Mouse (Mus musculus) neural tube, embryonic 13.5 days (tissue): Measurements from ENCODE around the gene Dlgap4. TPM values are rescaled to one million over a fixed set of nuclear protein-coding genes. Genes with fewer than 3 reads are reported as not detected.

Source experiments
- ATAC-seq: fragments of 200-750 bp; cut with Nextera tagmentation; 2 replicates; pipeline ENCODE4 v1.8.0; 2017; ENCODE audit warnings: low read depth, mild to moderate bottlenecking, moderate TSS enrichment, moderate library complexity
- H3K27ac ChIP-seq: fragments of 300-500 bp; sonication (generic); replicated peaks from 2 replicates; pipeline ENCODE4 v1.5.1; 2015; ENCODE audit warnings: moderate library complexity, mild to moderate bottlenecking, inconsistent platforms
- H3K27me3 ChIP-seq: fragments of 300-500 bp; sonication (generic); 2 replicates; pipeline ENCODE4 v1.6.1; 2015; ENCODE audit warnings: mild to moderate bottlenecking, inconsistent platforms
- H3K36me3 ChIP-seq: fragments of 300-500 bp; sonication (generic); 2 replicates; pipeline ENCODE4 v1.6.1; 2015; ENCODE audit warnings: mild to moderate bottlenecking, inconsistent platforms
- H3K4me1 ChIP-seq: fragments of 300-500 bp; sonication (generic); replicated peaks from 2 replicates; pipeline ENCODE4 v1.6.1; 2015; ENCODE audit warnings: inconsistent platforms
- H3K4me2 ChIP-seq: fragments of 300-500 bp; sonication (generic); 2 replicates; pipeline ENCODE4 v1.6.1; 2015; ENCODE audit warnings: inconsistent platforms, mild to moderate bottlenecking, moderate library complexity
- H3K4me3 ChIP-seq: fragments of 300-500 bp; sonication (generic); 2 replicates; pipeline ENCODE4 v1.5.1; 2015; ENCODE audit warnings: mild to moderate bottlenecking, inconsistent platforms
- H3K9ac ChIP-seq: fragments of 300-500 bp; sonication (generic); 2 replicates; pipeline ENCODE4 v1.6.1; 2015; ENCODE audit warnings: moderate library complexity, mild to moderate bottlenecking, inconsistent platforms
- H3K9me3 ChIP-seq: fragments of 300-500 bp; sonication (generic); 2 replicates; pipeline ENCODE4 v1.6.1; 2016; ENCODE audit warnings: inconsistent platforms
- WGBS: fragments of 180-500 bp; shearing (Covaris S2); methylation state at CpG from one replicate; pipeline ENCODE4 v1.1.7; 2015; 5-methylcytosine and 5-hydroxymethylcytosine counted together
- polyA plus RNA-seq: library from polyadenylated mRNA; unstranded; fragments of >200 nt; fragmentation: Nextera tagmentation; extraction: Ambion mirVana; gene quantifications from 2 replicates; pipeline ENCODE4 v1.2.1, GENCODE M21; 2015

Gene Dlgap4
- polyA plus RNA-seq, 1 experiment from 2014 or later, result 201 TPM

DNA sequence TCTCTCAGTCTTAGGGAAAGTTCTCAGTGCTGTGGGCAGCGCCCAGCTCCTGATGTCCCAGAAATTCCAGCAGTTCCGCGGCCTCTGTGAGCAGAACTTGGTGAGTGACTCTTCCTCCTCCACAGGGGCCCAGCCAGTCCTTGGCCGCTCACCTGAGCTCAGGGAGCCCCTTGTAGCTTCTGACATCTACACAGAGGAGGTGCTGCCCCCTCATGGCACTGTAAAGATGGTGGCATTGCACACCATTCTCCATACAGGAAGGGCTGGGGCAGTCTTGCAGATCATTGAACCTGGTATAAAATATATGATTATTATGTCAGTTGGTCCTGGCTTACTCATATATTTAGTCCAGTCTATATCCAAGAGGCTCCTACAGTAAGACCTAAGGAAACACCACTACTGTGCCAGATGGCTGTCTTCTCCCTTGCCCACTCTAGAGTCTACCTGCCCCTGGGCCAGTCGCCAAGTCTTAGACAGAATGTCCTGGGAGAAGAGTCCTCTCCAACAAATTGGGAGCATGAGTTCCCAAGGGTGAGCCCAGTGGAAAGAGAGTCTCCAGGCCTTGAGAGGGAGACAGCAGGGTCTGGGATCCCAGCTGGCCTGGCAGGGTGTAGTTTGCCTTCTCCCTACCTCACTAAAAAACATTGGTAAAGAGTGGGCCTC lies 147.5 kb downstream of the Dlgap4 start:
- 0 out of 2 replicates have a peak overlapping the region, but pooled peaks have one; percentile 69 for H3K27ac ChIP-seq
- peaks cover 91% of the 10 kb centered on the region for H3K36me3 ChIP-seq
- H3K4me1 ChIP-seq, result peaks cover 10% of the 10 kb centered on the region
- ATAC-seq, result no peak
- WGBS, result 95% methylated on average over 5 of the region's 5 CpGs
- H3K9ac ChIP-seq, result no peak overlapping the region
- H3K9me3 ChIP-seq, result peaks cover 7% of the 10 kb centered on the region; the same call in 1 of the 2 replicates
- H3K4me3 ChIP-seq, result no peak overlapping the region
- H3K27me3 ChIP-seq, result no peaks in the 10 kb centered on the region
- no peak overlapping the region for H3K4me2 ChIP-seq

DNA sequence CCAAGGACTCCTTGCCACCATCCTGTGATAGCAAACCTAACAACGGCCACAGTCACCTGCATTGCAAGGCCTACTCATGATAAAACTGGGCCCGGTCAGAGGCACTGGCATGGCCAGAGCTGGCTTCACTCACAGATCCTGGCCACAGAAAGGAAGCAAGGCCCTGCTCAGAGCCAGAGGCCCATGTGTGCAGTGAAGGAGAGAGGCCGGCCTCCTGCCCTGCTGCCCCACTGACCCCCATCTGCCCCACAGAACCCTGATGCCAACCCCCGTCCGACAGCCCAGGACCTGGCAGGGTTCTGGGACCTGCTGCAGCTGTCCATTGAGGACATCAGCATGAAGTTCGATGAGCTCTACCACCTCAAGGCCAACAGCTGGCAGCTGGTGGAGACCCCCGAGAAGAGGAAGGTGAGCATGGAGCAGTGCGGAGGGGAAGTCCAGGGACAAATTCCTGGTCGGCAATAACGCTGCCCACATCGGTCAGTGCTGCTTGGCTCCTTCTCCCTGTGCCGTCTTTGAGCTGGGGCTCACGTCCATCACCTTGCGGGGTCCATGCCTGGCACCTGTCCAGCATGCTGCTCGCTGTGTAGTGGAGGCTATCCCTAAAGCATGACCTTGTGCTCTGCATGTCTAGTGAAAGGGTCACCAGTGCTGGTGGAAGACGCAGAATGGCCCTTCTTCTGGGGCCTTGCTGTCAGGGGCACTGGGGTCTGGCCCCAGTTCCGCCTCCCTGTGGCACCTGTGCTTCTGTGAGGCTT lies 148.2 kb downstream of the Dlgap4 start:
- Histone ChIP-seq H3K27ac (peak overlapping the region; percentile 69), H3K36me3 (peaks cover 84% of the 10 kb centered on the region), H3K4me2 (no peak overlapping the region), H3K4me1 (peaks cover 12% of the 10 kb centered on the region), H3K9me3 (peaks cover 7% of the 10 kb centered on the region; the same call in 1 of the 2 replicates), H3K9ac (peak overlapping the region; percentile 41; the same call in 1 of the 2 replicates), H3K27me3 (no peaks in the 10 kb centered on the region), H3K4me3 (no peak overlapping the region)
- ATAC-seq, result no peak
- whole genome bisulfite sequencing, result 91% methylated on average over 17 of the region's 17 CpGs

DNA sequence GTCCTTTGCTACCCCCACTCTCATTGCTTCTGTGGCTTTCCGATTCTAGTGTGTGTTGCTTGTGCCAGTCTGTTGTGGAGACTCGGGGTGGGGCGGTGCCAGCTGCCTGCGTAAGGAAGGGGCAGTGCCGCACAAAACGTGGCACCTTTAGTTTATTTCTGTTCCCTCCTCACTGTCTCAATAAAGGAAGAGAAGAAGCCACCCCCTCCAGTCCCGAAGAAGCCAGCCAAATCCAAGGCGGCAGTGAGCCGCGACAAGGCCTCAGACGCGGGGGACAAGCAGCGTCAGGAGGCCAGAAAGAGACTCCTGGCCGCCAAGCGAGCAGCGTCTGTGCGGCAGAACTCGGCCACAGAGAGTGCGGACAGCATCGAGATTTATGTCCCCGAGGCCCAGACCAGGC lies 149.0 kb downstream of the Dlgap4 start:
- no peak for ATAC-seq
- H3K9me3 ChIP-seq, result peaks cover 7% of the 10 kb centered on the region; the same call in 1 of the 2 replicates
- H3K9ac ChIP-seq, result peak overlapping the region; percentile 41; the same call in 1 of the 2 replicates
- WGBS, result 61% methylated on average over 21 of the region's 21 CpGs
- no peaks in the 10 kb centered on the region for H3K27me3 ChIP-seq
- H3K36me3 ChIP-seq, result peaks cover 76% of the 10 kb centered on the region
- peak overlapping the region; percentile 69 for H3K27ac ChIP-seq
- H3K4me2 ChIP-seq, result no peak overlapping the region
- H3K4me1 ChIP-seq, result peaks cover 12% of the 10 kb centered on the region
- no peak overlapping the region for H3K4me3 ChIP-seq

DNA sequence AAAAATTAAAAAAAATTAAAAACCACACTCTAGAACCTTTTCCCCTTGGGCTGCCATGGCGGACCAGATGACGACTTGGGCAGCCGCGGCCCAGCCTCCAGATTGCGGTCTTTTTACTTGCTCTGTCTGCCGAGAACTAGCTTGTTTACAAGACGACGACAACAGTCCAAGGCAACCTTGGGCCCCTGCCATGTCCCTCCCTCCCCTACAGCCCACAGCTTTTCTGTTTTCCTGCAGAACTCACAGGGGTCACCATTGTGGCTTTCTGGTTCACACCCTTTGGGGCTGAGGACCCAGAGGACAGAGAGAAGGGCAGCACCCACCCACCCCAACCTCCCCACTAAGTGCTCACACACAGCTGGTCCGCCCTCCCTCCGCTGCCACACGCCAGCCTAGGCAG lies 149.6 kb downstream of the Dlgap4 start:
- H3K9me3 ChIP-seq, result peaks cover 3% of the 10 kb centered on the region; the same call in 1 of the 2 replicates
- no peak overlapping the region for H3K9ac ChIP-seq
- peak overlapping the region; percentile 69; the same call in 1 of the 2 replicates for H3K27ac ChIP-seq
- H3K4me1 ChIP-seq, result peaks cover 12% of the 10 kb centered on the region
- peaks cover 70% of the 10 kb centered on the region for H3K36me3 ChIP-seq
- ATAC-seq, result peak; percentile 27; the same call in 1 of the 2 replicates
- H3K4me2 ChIP-seq, result no peak overlapping the region
- no peak overlapping the region for H3K4me3 ChIP-seq
- 71% methylated on average over 11 of the region's 11 CpGs for WGBS
- H3K27me3 ChIP-seq, result no peaks in the 10 kb centered on the region

DNA sequence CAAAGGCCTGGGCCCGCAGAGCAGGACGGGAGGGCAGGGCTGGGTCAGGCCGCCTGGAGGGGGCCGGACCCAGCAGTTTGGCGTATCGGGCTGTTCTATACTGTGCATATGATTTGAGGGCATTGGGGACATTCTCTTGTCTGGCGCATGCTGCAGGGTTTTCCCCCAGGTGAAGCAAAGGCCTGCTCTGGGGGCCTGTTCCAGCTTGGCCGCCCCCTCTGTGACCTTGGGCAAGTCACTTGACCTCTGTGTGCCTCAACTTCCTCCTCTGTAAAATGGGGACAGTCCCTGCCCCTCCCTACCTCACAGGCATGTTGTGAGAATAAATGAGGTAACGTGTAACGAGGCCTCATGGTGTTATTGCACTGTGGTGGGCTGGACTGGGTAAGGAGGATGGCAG lies 150.5 kb downstream of the Dlgap4 start:
- peaks cover 60% of the 10 kb centered on the region for H3K36me3 ChIP-seq
- H3K4me1 ChIP-seq, result peaks cover 12% of the 10 kb centered on the region
- WGBS, result 92% methylated on average over 10 of the region's 10 CpGs
- ATAC-seq, result peak; percentile 43; the same call in 1 of the 2 replicates
- H3K4me2 ChIP-seq, result no peak overlapping the region
- no peak overlapping the region for H3K27ac ChIP-seq
- no peak overlapping the region for H3K9ac ChIP-seq
- no peaks in the 10 kb centered on the region for H3K27me3 ChIP-seq
- H3K4me3 ChIP-seq, result no peak overlapping the region
- H3K9me3 ChIP-seq, result no peaks in the 10 kb centered on the region

DNA sequence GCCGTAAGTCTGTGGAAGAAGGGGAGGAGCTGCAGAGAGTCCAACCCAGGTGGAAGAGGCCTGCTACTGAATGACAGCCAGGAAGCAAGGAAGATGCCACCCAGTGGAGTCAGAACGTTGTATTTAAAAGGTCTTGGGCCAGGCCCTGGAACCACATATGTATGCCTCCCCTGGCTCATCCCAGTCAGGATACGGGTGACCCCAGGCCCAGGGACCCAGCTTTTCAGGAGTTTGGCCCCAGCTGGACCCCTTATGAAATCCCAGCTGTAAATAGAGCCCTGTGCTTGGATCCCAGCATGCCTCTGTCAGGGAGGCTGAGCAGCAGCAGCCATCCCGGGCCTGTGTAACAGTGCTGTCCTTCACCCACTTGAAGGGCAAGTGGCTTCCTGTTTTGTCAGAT lies 151.2 kb downstream of the Dlgap4 start:
- no peaks in the 10 kb centered on the region for H3K27me3 ChIP-seq
- H3K36me3 ChIP-seq, result peaks cover 53% of the 10 kb centered on the region
- 69% methylated on average over 4 of the region's 4 CpGs for WGBS
- H3K4me2 ChIP-seq, result no peak overlapping the region
- no peaks in the 10 kb centered on the region for H3K9me3 ChIP-seq
- no peak for ATAC-seq
- H3K27ac ChIP-seq, result no peak overlapping the region
- H3K4me1 ChIP-seq, result peaks cover 12% of the 10 kb centered on the region
- no peak overlapping the region for H3K4me3 ChIP-seq
- 0 out of 2 replicates have a peak overlapping the region, but pooled peaks have one; percentile 17 for H3K9ac ChIP-seq

DNA sequence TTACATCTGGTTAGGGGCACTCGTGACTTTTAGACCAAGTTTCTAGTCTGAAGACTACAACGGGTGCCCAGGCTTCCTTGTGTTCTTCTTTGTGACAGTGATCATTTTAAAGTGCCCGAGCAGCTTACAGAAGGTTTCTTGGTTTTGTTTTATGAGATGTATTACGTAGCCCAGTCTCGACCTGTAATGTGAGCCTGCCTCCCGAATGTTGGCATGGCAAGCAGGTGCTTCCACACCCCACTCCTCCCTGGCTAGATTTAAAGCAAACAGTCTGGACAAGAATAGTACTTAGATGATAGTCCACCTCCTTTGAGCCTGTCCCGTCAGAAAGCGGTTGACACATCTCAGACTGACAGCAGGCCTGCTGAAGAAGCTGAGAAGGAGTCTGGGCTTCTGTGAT lies 152.1 kb downstream of the Dlgap4 start:
- ATAC-seq, result no peak
- Histone ChIP-seq H3K4me2 (no peak overlapping the region), H3K4me3 (no peak overlapping the region), H3K36me3 (peaks cover 45% of the 10 kb centered on the region), H3K27ac (no peak overlapping the region), H3K4me1 (peaks cover 12% of the 10 kb centered on the region), H3K9me3 (no peaks in the 10 kb centered on the region), H3K27me3 (no peaks in the 10 kb centered on the region), H3K9ac (no peak overlapping the region)
- WGBS, result 88% methylated on average over 8 of the region's 8 CpGs

DNA sequence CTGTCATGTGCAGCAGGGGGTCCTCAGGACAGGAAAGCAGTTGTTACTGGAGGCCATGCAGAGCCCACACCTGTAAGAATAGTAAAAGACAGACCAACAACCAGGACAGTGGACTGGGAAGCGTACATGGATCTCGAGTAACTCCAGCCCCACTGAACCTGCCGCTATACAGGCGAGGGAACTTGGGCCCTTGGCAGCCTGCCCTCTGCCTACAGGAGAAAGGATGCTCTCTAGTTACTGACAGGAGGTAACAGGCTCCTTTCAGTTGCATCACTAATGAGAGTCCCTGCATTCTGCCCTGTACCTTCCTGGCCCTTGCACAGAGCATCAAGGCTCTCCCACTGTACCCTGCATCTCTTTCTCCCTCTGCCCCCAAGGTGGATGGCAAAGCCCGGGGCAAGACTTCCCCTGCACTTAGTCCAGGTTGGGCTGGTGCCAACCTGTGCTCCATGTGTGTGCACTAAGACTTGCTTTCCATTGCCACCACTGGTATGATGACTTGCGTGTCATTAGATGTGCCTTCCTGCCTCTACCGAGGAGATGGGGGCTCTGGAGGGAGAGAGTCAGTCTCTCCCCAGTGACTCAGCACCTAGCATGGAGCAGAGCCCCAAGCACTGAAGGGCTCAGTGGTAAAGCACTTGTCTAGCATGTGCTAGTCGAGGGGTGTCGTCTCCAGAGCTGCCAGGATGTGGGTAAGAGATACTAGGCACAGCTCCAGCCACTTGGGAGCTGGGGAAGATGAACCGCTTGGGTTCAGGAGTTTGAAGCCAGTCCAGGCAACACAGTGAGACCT lies 152.9 kb downstream of the Dlgap4 start:
- H3K9ac ChIP-seq, result 0 out of 2 replicates have a peak overlapping the region, but pooled peaks have one; percentile 8
- ATAC-seq, result no peak
- peaks cover 12% of the 10 kb centered on the region for H3K4me1 ChIP-seq
- WGBS, result 81% methylated on average over 10 of the region's 10 CpGs
- H3K4me2 ChIP-seq, result no peak overlapping the region
- H3K4me3 ChIP-seq, result no peak overlapping the region
- H3K27me3 ChIP-seq, result no peaks in the 10 kb centered on the region
- H3K27ac ChIP-seq, result peak overlapping the region; percentile 59; the same call in 1 of the 2 replicates
- H3K9me3 ChIP-seq, result no peaks in the 10 kb centered on the region
- peaks cover 36% of the 10 kb centered on the region for H3K36me3 ChIP-seq

DNA sequence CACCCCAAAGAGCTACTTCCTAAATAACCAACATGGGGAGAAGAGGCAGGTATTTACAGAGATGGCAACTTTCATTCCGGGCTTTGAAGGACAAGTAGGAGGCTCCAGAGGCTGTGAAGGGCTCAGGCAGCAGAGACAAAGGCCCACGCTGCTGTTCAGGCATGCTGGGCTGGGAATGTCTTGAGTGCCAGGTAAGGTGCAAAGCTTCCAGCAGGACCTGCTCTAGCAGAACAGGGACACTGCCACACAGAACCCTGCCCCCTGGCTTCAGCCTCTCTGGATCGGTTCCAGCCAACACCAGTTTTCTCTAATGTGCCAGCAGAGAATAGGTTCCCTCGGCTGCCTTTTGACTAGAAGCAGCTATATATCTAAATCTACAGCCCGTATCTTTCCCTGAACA lies 153.6 kb downstream of the Dlgap4 start:
- Histone ChIP-seq H3K27me3 (no peaks in the 10 kb centered on the region), H3K36me3 (peaks cover 30% of the 10 kb centered on the region), H3K4me3 (no peak overlapping the region), H3K27ac (peak overlapping the region; percentile 59), H3K4me2 (no peak overlapping the region), H3K9ac (0 out of 2 replicates have a peak overlapping the region, but pooled peaks have one; percentile 8), H3K9me3 (no peaks in the 10 kb centered on the region), H3K4me1 (peaks cover 10% of the 10 kb centered on the region)
- WGBS, result 58% methylated on average over 5 of the region's 5 CpGs
- ATAC-seq, result no peak

DNA sequence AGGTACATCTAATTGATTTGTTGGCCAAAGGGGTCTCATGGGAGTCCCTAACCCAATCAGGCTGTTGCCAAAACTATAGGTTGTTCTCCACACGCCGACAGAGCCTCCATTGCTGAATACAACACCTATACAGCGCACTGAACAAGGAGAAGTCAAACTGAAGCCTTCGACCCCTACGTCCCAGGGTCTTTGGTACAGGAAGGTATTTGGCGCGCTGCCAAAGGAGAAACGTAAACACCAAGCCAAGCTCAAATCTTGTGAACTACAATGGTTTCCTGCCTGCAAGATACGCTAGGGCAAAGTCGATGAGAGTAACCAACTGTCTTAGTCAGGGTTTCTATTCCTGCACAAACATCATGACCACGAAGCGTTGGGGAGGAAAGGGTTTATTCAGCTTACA lies 155.8 kb downstream of the Dlgap4 start:
- Histone ChIP-seq H3K9me3 (no peaks in the 10 kb centered on the region), H3K4me1 (peaks cover 6% of the 10 kb centered on the region), H3K9ac (no peak overlapping the region), H3K4me3 (no peak overlapping the region), H3K27me3 (no peaks in the 10 kb centered on the region), H3K27ac (no peak overlapping the region), H3K4me2 (no peak overlapping the region), H3K36me3 (peaks cover 8% of the 10 kb centered on the region)
- no peak for ATAC-seq
- 83% methylated on average over 12 of the region's 12 CpGs for WGBS

DNA sequence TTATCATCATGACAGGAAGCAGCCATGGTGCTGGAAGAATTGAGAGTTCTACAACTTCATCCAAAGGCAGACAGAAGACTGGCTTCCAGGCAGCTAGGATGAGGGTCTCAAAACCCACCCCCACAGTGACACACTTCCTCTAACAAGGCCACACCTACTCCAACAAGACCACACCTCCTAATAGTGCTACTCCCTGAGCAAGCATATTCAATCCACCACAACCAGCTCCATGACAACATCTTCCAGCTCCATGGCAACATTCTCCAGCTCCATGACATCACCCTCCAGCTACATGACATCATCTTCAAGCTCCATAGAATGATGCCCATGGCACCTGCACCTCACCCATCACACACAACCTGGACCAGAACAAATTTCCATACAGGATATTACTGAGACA lies 160.0 kb downstream of the Dlgap4 start:
- H3K9me3 ChIP-seq, result no peaks in the 10 kb centered on the region
- H3K4me1 ChIP-seq, result peaks cover 35% of the 10 kb centered on the region
- H3K36me3 ChIP-seq, result no peaks in the 10 kb centered on the region
- H3K27me3 ChIP-seq, result peaks cover 12% of the 10 kb centered on the region
- H3K4me3 ChIP-seq, result no peak overlapping the region
- H3K4me2 ChIP-seq, result no peak overlapping the region
- no peak for ATAC-seq
- H3K27ac ChIP-seq, result no peak overlapping the region
- H3K9ac ChIP-seq, result no peak overlapping the region
